Mouse (Mus musculus): ENCODE results near the gene Trip11.

DNA sequence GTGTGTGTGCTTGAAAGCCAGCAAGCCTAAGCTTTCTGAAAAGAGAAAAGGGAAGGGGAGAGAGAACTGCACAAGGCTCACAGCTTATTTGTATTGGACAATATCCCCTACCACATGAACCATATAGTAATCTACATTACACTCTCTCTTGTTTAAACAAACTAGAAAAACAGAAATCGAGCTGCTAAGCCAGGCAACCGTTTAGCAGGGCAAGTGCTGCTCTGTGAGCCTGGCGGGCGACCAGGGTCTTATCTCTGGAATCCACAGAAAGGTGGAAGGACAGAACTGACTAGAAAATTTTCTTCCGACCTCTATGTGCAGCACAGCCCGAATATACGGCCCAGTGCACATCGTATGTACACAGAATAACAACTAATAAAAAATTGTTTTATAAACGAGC, 61.8 kb downstream of the Trip11 start:
- no peak for TF ChIP-seq CTCF (IDR thresholded peaks at IDR 0.05; ENCODE audit: low read depth)
- TF ChIP-seq EP300 (IDR thresholded peaks at IDR 0.05; ENCODE audit: low read depth), result no peak

All from liver, postnatal 0 days (tissue).